Mouse (Mus musculus) gastrocnemius, postnatal 10 days (tissue): Measurements from ENCODE around the gene Orc5. TPM values are rescaled to one million over a fixed set of nuclear protein-coding genes. Genes with fewer than 3 reads are reported as not detected.
"Not testable (repeated sequence)": the region's sequence is repeated elsewhere in the genome, so short reads cannot be mapped to it uniquely, and the experiment has no call there.

ENCODE experiments used
- DNase-seq: peaks from one replicate; pipeline ENCODE4 v3.0.0; 2021; ENCODE audit warnings: mixed read lengths
- total RNA-seq, 2 experiments: library from RNA; stranded (reverse); gene quantifications; 2 replicates each; pipeline ENCODE4 v1.2.3; 2021

Orc5 gene
- total RNA-seq, 2 experiments from 2014 or later: 8.8 to 11.5 TPM

DNA sequence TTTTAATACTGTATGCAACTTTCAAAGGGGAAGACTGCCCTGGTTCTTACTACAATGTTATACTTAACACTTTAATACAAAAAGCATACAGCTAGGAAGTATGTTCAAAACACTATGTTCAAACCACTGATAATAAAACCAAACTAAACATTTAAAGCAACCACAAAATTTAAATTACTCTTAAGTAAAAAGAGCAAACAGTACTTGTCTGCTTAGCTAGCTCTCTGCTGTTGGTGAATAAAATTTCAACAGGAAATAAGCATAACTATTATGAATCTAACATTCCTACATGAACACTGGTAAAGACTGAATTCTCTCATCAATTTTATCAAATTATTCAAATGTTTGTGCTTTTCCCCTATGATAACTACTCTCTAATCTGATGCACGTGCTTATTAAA lies 13.5 kb downstream of the Orc5 start:
- DNase-seq: no peak

DNA sequence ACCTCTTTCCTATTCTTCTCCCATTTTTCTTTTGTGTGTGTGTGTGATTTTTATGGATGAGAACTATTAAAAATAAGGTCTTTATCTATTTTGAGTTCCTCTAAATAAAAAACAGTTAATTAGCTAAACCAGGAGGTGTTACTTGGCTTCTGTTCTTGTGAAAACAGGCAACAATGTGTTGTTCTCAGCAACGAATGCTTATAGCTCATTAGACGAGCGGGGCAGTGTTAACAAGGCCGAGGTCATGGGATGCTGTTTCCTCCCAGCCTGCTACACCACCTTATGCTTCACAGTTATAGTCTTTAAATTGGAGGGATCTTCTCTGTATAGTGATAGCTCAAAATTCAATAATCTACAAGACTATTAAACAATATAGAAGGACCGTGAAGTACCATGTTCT lies 17.7 kb downstream of the Orc5 start:
- no peak for DNase-seq

DNA sequence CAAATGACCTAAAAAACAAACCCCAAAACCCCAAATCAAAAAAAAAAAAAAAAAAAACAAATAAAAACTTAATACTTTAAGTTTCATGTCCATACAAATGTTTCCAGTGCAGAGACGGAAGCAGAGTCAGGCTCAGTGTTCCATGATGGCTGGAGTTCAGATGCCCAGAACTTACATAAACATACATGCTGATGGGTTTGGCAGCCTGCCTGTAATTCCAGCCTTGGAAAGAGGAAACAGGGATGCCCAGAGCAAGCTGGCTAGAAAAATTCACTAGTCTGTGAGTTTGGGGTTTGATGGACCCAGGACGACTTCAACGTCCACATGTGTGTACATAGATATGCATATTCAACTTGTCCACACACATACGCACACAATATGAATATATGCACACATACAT lies 27.6 kb downstream of the Orc5 start:
- no peak for DNase-seq

DNA sequence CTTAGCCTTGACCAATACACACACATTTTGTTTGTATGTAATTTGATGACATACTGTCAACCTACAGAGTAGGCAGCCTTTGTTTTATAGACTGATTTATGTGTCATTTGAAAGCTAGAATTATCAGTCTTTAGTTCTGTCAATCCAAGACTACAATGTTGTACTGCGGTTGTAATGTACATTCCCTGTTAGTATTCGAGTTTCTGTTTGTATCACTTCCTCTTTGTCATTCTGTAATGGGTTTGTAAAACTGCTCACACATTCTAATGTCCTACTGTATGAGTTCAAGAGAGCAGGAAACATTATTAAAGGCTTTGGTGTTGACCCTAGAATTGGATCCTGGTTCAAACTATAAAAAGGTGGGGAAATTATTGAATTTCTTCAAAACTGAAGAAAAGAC lies 30.5 kb downstream of the Orc5 start:
- DNase-seq: no peak

DNA sequence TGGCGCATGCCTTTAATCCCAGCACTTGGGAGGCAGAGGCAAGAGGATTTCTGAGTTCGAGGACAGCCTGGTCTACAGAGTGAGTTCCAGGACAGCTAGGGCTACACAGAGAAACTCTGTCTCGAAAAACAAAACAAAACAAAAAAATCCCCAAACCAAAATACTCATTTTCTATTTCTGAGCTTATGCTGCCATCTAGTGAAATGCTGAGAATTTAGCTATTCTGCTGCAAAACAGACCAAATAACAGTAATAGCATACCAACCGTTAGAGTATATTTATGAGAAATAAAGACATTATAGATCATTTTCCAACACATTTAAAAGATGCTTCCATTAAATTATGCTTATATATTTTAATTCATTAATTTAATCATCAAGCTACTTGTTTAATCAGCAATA lies 34.5 kb downstream of the Orc5 start:
- not testable (repeated sequence) for DNase-seq

DNA sequence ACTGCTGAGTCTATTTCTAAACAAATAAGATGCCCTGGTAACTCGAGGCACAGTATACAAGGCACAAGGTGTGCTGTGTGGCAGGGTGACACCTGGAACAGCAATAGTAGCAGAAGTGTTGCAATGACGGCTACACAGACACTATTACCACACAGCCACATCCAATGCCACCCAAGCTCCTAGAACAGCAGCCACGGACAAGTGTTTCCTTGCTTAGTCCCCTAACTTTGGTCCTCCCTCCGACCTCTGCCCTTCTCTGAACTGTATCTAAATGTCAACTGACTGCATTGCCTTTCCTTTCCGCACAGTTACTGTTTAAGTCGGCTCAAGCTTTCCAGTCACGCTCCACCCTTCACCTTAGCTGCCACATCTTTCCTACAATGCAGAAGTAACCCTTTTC lies 36.0 kb downstream of the Orc5 start:
- DNase-seq: not testable (repeated sequence)

DNA sequence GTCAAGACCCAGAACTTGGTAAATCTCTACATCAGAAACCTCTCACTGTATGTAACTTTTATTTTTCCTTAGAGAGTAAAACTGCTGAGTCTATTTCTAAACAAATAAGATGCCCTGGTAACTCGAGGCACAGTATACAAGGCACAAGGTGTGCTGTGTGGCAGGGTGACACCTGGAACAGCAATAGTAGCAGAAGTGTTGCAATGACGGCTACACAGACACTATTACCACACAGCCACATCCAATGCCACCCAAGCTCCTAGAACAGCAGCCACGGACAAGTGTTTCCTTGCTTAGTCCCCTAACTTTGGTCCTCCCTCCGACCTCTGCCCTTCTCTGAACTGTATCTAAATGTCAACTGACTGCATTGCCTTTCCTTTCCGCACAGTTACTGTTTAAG lies 37.6 kb downstream of the Orc5 start:
- not testable (repeated sequence) for DNase-seq

DNA sequence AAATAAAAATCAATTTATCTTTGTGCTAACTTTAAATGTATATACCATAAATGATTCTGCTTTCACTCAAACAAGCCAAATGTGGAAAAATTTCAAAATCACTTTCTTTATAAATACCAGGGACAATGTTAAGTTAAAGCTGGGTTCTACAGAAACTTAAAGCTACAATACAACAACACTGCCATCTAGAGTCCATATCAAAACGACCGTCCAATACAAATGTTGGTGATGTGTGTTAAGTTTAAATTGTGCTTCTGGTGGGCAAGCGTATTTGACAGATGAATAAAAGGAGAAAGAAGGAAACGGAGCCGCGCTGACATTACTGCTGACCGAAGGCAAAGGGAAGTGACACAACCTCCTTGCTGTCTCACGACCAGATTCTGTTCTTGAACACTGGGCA lies 38.4 kb downstream of the Orc5 start:
- DNase-seq: no peak

DNA sequence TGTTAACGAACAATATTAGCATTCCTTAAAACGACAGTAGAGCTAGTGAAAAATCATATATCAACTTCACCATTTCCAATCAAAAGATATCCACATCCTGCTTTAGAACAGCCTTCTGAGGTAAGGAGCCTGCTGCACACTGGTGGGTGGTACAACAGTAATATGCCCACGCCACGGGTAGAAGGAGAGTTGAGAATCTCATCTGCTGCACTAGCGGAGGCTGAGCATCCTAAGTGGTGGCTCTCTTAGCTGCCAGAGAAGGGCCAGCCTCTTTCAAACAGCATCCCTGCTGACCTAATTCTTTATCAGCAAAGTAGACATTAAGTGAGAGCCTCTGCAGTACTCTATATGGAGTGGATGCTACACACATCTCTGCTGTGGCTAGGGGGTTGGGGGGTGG lies 41.7 kb downstream of the Orc5 start:
- DNase-seq: no peak

DNA sequence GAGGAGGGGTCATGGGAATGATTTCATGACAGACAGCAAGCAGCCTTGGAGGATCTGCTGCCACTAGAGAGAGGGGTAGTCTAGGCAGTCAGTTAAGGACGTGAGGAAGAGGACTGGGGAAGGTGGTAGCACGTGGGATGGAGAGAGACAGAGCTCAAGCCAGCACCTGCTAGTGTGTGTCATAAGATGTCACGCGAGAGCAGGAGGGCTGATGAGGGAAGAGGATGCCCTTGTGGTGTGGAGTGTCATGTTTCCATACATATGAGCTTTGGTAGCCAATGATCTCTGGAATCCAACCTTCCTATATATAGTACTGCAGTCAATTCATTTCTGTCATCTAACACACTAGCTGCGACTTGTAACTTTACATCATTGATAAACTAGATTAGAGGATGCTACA lies 50.8 kb downstream of the Orc5 start:
- no peak for DNase-seq

DNA sequence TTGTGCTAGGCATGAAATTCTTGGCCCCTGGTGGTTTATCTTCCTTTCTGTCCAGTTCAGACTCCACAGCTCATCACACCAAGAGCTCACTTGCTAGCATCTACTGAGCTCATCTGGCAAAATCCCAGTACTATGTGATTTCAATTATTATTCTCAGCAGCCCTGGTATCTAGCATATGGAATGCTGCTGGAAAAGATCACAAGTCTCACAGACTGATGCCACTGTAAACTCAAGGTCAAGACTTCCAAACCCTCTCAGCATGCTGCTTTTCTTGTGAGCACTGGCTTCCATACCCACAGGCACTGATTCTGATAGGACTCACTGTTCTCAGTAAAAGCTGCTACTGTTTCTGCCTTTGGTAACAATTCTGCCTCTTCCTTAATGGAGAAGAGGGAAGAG lies 59.1 kb downstream of the Orc5 start:
- DNase-seq: no peak

DNA sequence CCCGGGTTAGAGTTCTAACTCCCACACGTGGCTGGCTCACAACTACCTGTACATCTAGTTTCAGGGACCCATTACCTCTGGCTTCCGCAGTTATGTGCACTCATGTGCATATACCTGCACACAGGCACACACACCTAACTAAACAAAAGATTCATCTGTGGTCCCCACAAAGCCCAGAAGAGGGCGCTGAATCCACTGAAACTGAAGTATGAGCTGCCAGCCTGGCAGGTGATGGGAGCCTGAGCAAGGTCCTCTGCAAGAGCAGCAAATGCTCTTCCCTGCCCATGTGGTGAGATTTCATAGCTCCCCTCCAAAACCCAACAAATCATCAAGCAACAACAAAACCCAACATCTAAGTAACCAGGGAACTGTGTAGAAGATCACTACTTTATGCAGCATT lies 61.1 kb downstream of the Orc5 start:
- DNase-seq: no peak

DNA sequence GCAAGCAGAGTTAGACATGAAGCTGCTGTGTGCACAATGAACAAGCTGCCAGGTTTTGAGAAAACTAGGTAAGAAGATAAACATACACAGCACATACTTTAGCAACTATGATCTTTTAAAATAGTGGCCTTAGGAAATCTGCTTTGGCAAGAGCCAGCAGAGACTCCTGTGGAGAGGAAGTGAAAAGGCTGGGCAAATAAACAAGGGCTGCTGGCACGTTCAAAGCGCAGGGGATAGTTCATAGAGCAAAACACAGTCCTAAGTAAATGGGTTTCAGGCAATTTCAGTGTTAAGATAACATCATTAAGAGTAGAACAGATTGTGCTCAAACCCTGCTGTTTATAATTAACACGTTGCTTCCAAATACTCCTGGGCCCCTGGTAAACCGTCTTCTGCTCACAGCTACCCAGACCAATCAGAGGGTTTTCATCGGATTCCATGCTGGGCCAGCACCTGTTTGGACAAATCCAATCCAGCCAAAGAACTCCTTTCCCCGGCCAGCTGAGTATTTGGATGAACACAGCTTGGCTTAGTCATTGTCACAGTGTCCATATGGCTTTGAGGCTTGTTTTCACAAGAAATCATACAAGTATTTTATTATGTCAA lies 63.5 kb downstream of the Orc5 start:
- no peak for DNase-seq

DNA sequence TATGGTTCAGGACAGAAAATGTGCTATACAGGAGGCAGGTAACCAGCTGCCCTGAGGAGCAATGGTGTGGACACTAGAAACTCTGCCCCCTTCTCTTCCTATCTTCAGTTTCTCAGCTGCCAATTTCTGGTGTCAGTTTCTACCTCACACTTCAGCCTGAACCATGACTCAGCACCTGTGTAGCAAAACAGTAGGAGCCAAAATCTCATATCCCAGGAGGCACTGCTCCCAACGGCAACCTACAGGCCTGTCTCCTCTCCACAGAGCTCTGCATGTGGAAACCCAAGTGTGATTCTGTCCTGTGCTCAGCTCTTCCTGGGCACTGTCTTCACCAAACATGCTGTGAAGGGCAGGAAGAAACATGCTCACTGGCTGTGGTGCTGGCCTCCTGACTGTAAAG lies 64.5 kb downstream of the Orc5 start:
- no peak for DNase-seq

DNA sequence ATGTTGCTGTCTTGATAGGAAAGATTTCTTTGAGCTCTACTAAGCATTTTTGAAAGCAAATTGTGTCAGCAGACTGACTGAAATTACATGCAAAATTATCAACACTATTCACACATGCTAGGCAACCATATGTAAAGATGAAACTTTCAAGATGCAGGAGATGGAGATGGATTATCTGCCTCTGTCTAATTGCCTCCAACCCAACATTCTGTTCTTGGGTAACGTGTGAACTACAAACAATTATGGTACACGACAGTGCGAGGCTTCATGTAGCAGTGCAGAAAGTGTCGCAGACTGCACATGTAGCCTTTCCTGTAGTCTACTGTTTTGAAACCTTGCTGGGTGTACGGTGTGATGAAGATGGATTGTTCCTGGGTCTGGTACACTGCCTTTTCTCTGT lies 67.7 kb downstream of the Orc5 start:
- no peak for DNase-seq

DNA sequence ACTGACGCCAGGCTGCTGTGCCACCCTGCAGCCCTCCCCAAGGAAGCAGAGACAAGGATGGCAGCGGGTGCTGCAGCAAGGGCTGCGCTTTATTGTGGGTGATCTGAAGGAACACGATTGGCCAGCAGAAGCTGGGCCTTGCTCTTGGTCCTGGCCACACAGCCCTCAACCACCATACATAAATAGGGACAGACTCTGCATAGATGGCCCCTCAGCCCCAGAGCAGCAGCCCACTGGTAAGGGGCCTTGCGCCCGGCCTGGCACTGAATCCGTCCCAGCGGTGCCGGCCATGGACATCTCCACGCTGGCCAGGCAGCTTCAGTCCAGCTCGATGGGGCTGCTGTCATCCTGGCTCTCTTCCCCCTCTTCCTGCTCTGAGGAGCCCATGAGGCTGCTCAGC lies 77.8 kb downstream of the Orc5 start:
- not testable (repeated sequence) for DNase-seq

DNA sequence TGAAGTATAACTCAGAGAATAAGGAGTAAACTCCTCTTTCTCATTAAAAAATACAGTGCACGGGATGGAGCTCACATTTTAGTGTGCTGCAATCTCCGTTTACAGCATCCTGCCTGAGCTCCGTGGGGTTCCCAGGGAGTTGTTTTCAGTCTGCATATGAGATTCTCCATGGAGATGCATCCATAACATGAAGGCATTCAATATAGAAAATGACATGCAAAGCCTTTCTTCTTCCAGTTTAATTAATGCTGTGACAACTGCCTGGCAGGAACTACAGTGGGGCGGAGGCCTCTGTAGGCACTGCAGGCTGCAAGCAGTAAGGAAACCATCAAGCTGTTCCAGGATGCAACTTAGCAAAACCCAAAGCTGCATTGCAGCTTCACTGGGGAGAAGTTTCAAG lies 79.0 kb downstream of the Orc5 start:
- DNase-seq: no peak

DNA sequence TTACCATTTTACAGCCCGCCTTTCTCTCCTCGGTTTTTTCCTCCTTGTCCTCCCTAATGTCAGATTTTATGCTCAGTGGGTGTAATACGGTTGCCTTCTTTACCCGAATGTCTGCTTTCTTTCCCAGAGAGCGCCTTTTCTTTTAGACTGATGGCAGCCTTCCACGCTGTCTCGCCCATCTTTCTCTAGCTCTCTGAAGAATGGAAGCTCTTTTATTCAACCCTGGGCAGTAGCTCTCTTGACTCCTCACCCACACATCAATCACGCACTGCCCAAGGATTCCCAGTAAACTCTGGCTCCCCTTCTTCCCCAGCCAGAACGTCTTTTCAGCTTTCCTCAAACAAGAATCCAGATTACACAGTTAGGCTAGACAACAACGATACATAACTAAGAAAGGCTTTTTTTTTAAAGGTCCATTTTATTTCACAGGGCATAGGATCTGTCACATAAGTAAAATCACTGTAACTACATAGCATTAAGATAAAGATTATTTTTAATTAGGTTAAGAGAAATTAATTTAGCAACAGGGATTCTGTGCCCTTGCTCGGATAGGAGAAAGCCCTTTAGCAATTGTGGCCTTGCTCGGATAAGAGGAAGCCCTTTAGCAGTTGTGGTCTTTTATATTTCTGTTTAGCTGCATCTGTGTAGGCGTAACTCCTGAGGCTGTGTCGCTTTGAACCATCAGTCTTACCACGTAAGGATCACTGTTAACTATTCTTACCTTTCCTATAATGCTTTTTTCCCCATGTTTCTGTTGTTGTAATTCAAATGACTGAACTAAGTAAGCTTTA lies 97.2 kb downstream of the Orc5 start:
- no peak for DNase-seq

DNA sequence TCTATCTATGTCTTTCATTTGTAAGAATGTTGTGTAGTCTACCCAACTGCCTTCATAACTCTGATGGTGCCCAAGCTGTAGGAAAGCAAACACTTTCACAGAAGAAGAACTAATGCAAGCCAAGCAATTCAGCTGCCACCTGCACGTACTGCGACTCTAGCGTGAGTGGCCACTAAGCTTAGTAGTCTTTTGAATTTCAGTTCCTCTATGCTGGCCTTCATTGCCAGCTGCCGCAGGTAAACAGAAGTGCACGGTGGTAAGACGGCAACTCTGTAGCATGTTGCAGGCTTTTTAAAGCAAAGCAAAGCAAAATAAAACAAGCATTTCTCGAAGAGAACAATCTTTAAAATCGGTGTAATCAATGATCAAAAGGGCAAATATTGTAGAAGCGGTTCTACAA lies 97.8 kb downstream of the Orc5 start:
- no peak for DNase-seq

DNA sequence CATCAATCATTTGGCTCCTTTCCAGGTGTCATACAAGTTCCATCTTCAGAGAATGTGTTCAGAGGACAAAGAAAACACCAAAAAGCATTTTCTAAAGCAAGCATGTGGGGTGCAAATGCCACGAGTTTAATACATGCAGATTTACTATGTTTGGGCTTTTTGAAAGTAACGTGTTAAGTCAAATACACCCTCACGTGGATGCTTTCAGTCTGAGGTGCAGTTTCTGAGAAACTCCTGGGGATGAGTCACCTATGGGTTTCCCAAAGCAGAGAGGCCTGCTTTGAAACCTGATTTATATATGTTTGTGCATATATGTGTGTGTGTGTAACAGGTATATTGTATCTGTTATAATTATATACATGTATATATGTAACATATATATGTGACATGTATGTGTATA lies 98.5 kb downstream of the Orc5 start:
- DNase-seq: no peak

DNA sequence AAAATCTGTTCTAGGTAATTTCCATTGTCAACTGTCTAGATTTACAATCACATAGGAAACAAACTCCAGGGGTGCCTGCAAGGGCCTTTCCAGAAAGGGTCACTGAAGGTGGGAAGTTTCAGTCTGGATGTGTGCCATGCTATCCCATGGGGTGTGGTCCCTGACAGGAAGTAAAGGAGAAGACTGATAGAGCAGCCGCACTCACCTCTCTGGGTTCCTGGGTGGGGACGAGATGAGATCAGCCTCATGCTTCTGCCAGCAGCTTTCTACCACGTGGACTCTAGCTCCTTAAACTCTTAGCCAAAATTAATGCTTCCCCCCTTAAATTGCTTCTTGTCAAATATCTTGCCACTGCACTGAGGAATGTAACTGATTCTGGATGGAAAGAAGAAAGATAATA lies 100.7 kb downstream of the Orc5 start:
- DNase-seq: no peak
